Mouse (Mus musculus): ENCODE results near the gene Cenpb.
"Not testable (repeated sequence)": the region's sequence is repeated elsewhere in the genome, so short reads cannot be mapped to it uniquely, and the experiment has no call there.

The Cenpb gene

DNA sequence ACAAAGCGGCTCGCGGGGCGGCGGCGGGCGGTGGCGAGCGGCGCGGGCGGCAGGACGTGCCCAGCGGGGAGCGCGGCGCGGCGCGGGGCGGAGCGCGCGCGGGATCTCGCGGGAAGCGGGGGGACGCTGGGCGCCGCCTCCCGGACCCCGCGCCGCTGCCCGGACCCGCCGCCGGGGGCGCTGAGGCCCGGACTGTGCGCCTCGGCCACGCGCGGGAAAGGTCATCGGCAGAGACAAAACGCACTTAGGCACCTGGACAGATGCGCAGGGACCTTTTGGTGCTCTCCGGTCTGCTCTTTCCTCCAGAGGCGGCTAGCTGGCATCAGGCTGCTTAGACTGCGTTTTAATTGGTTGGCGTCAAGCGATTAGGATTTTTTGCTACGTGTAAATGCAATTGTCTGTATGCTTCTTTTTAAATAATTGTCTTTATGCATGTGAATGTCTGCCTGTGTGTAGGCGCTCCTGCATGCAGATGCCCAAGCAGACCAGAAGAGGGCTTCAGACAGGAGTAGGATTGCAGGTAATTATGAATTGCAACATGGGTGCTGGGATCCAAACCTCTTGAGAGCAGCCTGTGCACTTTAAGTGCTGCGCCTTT is at the start of gene Cenpb:
Gene Cenpb, minus strand, starts transcription at position 78 of the 598 bp plus-strand sequence.
- peak; percentile 80 for DNase-seq

DNA sequence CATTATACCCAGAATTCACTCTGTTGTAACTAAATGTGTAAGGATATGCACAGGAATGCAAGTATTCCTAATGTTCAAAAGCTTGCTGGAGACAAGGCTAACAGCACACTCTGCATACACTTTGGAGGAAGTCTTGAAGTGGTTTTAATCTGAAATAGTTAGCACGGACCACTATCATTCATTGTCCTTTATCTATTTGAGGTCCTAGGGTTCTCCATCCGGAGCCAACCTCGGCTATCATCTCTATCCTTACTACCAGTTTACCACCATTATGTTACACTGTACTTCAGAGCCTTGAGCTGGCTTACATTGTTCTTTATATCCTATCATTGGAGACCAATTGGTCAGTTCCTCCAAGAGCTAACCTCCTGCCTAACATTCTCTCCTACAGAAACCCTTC is 47.4 kb upstream of the Cenpb start:
- no peak for DNase-seq

DNA sequence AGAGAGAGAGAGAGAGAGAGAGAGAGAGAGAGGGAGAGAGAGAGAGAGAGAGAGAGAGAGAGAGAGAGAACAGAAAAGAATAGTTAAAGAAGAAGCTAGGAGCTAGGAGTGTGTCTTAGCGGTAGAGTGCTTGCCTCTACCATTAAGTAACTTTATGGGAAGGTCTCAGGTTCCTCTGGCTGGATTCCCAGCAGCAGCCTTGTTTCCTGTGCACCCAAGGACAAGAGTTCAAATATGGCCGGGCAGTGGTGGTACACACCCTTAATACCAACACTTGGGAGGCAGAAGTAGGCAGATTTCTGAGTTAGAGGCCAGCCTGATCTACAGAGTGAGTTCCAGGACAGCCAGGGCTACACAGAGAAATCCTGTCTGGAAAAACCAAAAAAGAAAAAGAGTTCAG is 46.8 kb upstream of the Cenpb start:
- not testable (repeated sequence) for DNase-seq

DNA sequence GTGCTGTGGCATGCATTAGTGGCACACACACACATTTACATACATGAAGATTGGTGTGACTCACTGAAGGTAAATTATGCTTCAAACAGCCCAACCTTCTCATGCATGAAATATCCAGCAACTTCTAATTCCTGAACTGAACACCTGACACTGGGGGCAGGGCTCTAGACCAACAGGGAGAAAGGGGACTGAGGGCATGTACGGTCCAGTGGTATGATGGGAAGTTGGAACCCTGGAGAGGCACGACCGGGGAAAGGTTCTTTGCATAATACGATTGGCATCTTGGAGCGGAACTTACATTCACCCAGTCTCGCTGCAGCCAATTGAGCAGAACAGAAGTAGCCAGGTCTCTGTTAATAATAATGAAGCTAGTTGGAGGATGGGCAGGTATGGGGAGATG is 45.3 kb upstream of the Cenpb start:
- no peak for DNase-seq

DNA sequence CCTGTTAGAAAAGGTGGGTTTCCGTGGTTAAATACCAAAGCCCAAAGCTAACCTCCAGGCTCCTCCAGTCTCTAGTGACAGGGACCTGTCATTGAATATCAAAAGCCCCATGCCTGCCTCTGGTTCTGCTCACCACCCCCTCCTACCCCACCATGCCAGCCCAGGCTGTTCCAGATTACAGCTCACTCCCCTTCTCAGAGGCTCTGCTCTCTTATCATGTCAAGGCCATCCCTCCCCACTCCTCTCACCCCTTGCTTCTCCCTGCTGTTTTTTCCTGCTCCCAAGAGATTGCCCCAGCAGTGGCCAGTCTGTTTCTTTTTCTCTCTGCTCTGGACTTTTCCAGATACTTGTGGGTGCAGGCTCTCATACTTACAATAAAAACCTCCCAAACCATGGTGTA is 43.7 kb upstream of the Cenpb start:
- no peak for DNase-seq

DNA sequence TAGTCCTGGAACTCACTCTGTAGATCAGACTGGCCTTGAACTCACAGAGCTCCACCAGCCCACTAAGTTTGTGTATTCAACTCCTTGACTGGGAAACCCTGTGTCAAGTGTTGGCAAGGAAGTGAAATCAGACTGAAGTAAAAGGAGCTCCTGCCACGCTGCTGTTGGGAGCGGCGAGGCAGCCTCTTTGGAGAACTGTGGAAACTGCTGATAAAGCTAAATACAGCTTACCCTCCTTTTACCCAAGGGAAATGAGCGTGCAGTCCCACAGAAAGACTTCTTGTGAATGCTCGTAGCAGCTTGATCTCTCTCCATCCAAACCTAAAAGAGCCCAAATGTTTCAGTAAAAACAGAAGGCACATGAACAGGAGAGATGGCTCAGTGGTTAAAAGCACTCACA is 42.7 kb upstream of the Cenpb start:
- no peak for DNase-seq

DNA sequence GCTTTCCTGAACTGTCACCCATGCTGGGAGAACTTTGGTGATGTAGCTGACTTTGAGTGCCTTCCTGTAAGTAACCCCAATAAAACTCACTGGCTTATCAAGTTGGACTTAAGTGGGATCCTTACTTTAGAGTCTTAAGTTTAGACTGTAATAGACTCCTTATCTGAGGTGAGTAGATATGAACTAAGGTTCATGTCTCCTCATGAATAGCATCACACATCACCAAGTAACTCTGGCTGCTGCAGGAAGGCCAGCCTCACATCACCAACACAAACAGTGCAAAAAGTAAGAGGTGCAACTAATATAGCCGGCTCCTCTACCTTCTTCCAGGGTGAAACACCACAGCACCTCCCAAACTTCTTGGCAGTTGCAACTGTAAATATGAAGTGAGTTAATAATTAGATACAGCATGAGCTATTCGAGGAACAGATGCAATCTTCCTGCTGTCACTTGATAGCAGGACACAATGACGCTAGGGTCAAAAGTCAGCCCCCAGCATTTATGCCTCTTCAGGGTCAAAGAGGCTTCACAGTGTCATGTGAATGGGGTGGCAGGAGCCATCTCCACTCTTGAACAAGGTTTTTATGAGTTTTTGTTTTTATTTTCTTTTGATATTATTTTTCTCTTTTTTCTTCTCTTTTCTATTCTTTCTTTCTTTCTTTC is 42.1 kb upstream of the Cenpb start:
- DNase-seq, result no peak

DNA sequence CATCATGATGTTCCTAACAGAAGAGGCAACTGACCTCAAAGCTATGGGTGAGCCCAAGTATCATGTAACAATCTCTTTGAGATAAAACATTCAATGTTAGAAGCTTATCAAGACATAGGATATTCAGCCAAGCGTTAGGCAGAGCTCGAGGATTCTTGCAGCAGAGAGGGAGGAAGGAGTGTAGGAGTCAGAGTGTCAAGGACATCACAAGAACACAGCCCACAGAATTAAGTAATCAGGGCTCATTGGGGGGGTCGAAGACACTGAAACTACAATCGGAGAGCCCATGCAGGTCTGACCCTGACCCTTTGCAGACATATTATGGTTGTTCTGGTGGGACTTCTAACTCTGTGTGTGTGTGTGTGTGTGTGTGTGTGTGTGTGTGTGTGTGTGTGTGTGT is 40.2 kb upstream of the Cenpb start:
- DNase-seq, result no peak

DNA sequence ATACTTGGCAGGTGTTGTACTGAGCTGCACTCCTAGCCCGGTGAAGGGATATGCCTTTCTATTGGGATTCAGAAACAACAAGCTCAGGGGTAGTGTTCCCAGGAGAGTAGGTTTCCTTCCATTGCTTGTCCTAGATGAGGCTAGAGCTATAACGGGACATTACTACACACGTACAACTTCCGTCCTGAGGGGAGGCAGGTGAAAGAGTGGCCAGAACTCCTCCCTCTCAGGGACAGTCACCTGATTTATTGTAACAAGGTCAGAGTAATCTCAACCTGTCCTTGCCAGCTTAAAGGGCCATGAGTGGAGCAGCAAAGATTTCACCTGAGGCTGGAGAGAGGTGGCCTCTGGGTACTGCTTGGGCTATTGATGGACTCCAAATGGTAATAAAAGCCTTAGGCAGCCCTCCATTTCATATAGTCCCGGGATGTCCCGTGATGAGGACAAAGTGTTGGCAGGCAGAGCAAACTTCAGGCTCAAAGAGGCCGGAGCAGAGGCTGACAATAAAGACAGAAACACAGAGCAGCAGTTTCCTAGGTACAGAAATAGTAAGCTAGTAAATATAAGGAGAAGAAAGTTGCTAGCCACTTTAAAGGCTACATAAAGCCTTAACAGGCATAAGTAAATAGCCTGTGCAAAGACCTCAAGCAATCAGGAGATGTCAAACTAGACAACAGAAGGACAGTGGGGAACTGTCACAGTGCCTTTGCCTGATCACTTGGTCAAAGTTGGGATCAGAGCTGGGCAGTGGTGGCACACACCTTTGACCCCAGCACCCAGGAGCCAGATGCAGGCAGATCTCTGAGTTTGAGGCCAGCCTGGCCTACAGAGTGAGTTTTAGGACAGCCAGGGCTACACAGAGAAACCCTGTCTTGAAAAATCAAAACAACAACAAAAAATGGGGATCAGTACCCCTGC is 36.3 kb upstream of the Cenpb start:
- DNase-seq, result no peak

DNA sequence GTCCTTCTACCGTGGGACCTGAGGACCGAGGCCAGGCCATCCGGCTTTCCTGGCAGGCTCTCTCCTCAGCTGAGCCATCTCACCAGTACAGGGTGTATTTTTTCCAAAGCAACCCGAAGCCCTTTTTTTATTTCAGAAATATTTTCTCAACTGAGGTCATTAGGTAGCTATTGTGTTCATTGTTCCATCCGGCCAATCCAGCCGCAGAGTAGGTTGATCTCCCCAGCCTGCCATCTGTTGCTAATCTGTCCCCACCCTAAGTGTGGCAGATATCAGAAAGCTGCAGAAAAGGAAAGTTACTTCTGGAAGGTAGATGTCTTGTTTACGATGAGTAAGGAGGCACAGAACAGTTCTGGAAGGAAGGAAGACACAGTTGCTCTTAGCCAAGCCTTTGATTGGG is 33.9 kb upstream of the Cenpb start:
- DNase-seq, result no peak

DNA sequence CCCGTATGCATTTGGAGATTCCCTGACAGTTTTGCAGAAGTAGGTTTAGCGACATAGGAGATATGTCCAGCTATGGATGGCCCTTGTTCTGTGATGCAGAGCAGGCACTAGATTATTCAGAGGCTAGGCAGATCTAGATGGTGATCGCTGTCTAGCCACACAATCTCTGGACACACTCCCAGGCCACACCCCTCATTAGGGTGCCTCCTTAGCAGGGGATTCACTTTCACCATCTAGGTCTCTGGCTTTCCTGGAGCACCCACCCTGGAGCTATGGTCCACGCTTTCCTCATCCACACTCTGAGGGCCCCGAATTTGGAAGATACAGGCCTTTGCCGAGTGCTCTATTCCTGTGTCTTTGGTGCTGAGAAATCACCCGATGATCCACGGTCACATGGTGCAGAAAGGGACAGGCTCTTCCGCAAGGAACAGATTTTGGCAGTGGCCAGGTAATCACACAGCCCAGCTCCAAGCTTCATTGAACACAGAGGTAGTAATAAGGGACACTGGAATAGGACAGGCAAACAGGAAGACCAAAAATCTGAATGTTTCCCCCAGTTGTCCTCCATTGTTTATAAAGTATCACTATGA is 31.3 kb upstream of the Cenpb start:
- DNase-seq, result no peak

DNA sequence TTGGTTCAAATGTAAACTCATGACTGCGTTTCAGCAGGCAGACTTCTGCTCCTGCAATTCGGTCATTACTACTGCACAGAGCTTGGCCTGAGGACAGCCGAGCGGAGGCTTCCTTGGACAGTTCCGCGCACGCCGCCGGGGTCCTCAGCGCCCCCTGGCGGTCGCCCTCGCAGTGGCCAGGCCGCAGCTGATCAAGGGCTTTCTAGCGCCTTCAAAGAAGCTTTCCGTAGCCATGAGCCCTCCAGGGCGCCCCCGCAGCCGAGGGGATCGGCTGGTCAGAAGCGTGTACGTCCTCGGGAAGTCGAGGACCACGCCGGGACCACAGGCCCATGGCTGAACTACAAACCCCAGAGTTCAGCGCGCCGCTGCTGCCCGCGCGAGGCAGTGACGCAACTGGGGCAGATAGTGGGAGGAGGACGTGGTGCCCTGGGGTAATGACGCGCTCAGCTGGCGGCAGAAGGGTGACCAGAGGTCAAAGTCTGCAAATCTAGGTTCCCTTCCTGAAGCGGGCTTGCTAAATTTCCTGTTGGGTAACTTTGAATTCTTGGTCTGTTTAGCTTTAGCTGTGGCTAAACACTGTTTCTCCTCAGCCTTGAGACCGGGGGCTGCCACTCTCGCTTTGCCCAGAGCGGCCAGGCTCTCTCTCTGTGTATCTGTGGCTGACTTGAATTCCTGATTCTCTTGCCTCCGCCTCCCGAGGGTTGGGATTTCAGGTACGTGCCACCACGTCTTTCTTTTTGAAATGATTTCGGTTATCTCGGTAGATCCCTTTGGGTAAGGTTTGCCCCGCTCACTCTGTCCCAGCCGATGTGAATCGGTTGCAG is 30.3 kb upstream of the Cenpb start:
- DNase-seq, result peak; percentile 93

DNA sequence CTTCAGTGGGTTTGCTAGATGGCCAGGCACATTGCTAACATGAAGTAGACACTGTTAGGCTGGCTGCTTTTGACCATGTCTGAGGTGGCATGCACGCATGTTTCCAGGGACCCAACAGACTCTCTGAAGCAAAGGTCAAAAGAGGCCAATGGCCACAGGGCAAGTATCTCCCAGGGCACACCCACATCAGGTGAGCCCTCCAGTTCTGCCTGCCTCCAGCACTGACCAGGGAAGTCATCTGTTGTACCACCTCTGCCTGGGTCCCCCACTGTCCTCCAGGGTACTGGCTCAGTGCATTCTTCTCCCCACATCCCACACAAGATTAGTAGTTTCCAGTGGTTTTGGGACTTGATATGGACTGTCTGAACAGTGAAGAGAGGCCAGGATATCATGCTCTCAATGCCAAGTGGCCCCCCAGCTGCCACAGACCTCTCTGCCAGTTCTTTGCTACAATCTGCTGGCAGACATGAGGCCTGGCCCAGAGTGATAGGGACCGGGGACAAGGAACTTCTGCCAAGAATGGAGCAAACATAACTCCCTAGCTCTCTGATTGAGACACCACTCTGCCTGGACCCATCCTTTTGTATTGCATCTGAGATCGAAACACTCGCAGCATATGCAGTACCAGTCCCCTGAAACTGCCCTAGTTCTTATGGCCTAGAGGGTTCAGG is 29.4 kb upstream of the Cenpb start:
- DNase-seq, result no peak

DNA sequence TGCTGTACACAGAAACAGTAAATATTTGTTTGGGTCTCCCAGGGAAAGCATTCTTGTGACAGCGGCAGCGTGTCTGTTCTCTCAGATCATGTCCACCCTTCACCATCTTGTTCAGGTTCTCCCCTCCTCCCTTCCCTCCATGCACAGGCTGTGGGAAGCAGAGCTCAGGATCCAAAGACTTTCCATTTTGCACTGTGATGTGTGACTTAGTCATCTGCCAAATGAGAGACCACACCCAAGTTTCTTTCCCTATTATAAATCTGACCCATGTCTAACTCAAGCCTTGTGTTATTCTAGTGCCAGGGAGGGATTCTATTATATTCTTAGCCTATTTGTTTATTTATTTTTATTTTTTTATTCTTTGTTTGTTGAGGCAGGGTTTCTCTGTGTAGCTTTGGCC is 28.5 kb upstream of the Cenpb start:
- DNase-seq, result no peak

DNA sequence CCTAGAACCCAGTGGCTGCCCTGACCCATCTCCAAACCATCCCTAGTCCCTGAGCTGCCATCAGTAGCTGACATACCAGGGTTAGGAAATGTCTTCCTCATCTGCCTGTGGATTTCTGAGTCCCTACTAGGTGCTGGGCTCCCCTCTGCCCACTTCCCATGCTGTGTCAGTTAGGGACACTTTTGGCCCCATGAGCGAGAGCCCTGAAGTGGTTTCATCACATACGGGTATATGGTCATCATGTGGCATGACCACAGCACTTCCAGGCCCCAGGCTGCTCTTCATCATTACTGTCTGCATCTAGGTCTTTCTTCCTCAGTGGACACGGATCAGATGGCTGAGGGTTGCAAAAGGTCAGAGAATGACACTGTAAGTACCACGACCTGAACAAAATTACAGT is 26.9 kb upstream of the Cenpb start, which contains the start of gene Ap5s1:
Gene Ap5s1, plus strand, starts transcription at position 301 of the 400 bp plus-strand sequence.
- DNase-seq, result no peak

DNA sequence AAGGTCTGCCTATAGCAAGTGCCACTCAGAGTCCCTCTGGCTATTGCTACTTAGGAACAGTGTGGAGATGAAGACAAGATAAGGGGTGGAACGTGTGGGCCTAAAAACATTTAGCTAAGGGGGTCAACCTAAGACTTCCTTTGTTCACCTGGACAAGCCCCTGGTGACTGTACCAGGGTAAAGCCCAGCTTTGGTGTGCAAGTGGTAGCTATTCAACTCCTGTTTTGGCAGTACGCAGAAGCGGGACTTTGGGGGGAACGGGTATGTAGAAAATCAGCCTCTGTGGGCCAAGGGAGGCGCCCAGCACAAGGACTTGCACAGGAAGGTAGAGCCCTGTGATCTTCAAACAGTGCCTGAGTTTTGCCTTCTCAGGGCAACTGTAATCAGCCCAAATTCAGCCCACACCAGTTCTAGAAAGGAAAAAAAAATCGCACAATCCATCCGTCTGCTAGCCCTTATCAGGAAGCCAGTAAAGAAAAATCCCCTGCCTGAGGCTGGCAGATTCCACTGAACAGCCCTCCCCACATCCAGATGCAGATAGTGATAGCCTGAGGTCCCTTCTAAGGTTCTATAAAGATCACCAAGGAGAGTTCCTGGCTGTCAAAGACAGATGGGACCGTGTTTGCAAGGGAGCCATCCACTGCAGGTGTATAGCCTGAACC is 25.8 kb upstream of the Cenpb start:
- no peak for DNase-seq

DNA sequence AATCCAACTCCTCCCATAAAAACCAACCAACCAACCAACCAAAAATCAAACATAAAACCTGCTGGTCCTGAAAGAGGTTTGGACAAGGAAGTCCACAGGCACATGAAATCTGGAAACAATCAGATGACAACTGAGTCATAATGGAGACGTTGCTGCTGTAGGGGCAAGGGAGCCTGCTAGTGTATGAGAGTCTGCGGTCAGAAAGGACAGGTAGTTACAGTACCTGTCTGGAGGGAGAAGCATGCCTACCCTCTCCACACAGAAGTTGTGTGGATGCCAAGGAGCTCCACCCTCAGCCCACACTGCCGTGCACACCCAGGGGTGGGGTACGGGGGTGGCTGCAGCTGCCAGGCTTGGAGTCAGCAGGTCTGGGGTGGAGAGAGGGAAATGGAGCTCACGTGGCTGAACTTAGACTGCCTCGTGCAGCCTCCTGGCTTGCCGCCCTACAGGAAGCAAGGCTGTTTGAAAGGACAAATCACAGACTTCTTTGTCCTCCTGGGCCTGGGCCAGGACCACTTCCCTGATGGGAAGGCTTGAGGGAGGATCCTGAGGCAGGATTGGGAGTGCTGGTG is 24.6 kb upstream of the Cenpb start:
- DNase-seq, result peak; percentile 24

DNA sequence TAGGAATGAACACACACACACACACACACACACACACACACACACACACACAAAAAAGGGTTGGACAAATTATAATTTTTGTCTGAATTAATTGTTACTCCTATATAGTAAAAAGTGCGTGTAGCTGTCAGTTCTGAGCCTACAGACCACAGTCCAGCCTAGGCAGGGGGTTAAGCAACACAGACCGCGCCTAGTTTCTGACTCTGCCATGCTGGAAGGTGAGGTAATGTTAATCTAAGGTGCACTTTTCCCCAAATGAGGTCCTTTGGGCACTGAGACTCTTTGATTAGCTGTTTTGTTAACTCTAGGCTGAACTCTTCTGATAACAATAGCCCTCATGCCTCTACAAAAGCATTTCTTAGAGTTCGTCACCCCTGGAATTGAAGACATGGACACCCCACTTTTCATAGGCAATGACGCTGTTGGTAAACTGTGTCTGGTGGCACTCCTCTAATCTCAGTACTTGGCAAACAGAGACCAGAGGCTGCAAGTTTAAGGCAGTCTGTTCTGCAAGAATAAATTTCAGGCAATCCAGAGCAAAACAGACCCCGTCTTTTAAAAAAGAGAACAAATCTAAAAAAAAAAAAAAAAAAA is 24.0 kb upstream of the Cenpb start:
- DNase-seq, result no peak

DNA sequence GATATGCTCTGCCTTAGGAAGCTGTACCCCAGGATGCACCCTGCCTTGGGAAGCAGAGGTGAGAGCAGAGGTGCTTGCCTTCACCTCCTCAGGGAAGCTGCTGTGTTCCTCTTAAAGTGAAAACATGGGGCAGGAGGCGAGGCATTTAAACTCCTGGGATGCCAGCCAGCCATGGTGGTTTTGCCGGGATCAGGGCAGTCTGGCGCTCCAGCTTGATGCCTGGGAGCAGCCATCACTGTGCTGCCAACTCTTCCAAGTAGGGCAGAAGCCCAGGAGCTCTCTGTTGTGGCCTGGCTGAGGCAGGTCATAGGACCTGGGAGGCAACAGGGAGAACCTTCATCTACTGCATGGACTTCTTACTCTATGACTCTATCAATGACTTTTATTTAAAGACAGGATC is 21.4 kb upstream of the Cenpb start:
- DNase-seq, result no peak

DNA sequence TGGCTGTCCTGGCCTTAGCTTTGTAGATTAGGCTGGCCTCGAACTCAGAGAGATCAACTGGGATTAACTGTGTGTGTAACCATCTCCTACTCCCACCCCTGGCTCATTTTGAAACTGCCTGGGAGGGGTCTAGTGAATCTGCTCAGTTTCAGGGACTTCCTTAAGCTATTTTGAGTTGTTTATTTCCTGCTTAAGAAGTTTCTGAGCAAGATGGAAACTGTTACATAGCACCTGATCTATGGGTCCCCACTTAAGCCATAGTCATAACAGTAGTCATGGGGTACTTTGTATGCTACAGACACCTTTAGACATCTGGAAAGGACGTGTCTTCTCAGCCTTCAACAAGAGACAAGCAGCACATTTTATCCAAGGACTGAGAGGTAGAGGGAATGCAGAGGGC is 20.8 kb upstream of the Cenpb start:
- DNase-seq, result no peak
